Mouse (Mus musculus) hindbrain, postnatal 0 days (tissue): Measurements from ENCODE around the gene Malsu1. TPM values are rescaled to one million over a fixed set of nuclear protein-coding genes. Genes with fewer than 3 reads are reported as not detected.

ENCODE experiments used
- ATAC-seq: fragments of 200-750 bp; cut with Nextera tagmentation; 2 replicates; pipeline ENCODE4 v1.8.0; 2017; ENCODE audit warnings: mild to moderate bottlenecking, moderate TSS enrichment, moderate library complexity
- DNase-seq: peaks from one replicate; pipeline ENCODE4 v3.0.0-alpha.2; 2015; ENCODE audit warnings: low spot score
- H3K27ac ChIP-seq: fragments of 300-500 bp; sonication (generic); 2 replicates; pipeline ENCODE4 v1.5.1; 2014; ENCODE audit warnings: mild to moderate bottlenecking
- H3K27me3 ChIP-seq: fragments of 300-500 bp; sonication (generic); 2 replicates; pipeline ENCODE4 v1.6.1; 2014; ENCODE audit warnings: low read length, mixed read lengths; ENCODE audit not compliant: insufficient read depth
- H3K36me3 ChIP-seq: fragments of 300-500 bp; sonication (generic); 2 replicates; pipeline ENCODE4 v1.6.1; 2014; ENCODE audit warnings: low read length, mixed read lengths; ENCODE audit not compliant: insufficient read depth
- H3K4me1 ChIP-seq: fragments of 300-500 bp; sonication (generic); 2 replicates; pipeline ENCODE4 v1.6.1; 2014; ENCODE audit warnings: antibody characterized with exemption, low read length, mixed read lengths; ENCODE audit not compliant: insufficient read depth
- H3K4me2 ChIP-seq: fragments of 300-500 bp; sonication (generic); 2 replicates; pipeline ENCODE4 v1.6.1; 2014; ENCODE audit warnings: low read depth, mild to moderate bottlenecking, low read length, moderate library complexity, mixed read lengths
- H3K4me3 ChIP-seq: fragments of 300-500 bp; sonication (generic); 2 replicates; pipeline ENCODE4 v1.5.1; 2014; ENCODE audit warnings: low read length
- H3K9ac ChIP-seq: fragments of 300-500 bp; sonication (generic); replicated peaks from 2 replicates; pipeline ENCODE4 v1.6.1; 2014; ENCODE audit warnings: mild to moderate bottlenecking, low read length, moderate library complexity, mixed read lengths
- H3K9me3 ChIP-seq: fragments of 300-500 bp; sonication (generic); 2 replicates; pipeline ENCODE4 v1.6.1; 2016; ENCODE audit warnings: low read length, mixed read lengths
- CTCF ChIP-seq: IDR thresholded peaks from 2 replicates; pipeline ENCODE4 v1.5.1; 2016; ENCODE audit warnings: antibody characterized with exemption, control low read depth, low read depth
- WGBS: fragments of 180-500 bp; shearing (Covaris S2); extraction: QIAGEN DNeasy Blood & Tissue Kit; methylation state at CpG from one replicate; pipeline ENCODE4 v1.1.7; 2014; 5-methylcytosine and 5-hydroxymethylcytosine counted together
- polyA plus RNA-seq: library from polyadenylated mRNA; unstranded; fragments of >200 nt; fragmentation: Nextera tagmentation; extraction: Ambion mirVana; gene quantifications from 2 replicates; pipeline ENCODE4 v1.2.1, GENCODE M21; 2015
- total RNA-seq: library from RNA; depleted of rRNA; stranded (reverse); fragments of >200 nt; gene quantifications from 2 replicates; pipeline ENCODE4 v1.2.3, GENCODE M21; 2014; rRNA removed

Gene Malsu1
- total and polyA plus RNA-seq, 2 experiments from 2014 or later, result 19.9 to 97.4 TPM

DNA sequence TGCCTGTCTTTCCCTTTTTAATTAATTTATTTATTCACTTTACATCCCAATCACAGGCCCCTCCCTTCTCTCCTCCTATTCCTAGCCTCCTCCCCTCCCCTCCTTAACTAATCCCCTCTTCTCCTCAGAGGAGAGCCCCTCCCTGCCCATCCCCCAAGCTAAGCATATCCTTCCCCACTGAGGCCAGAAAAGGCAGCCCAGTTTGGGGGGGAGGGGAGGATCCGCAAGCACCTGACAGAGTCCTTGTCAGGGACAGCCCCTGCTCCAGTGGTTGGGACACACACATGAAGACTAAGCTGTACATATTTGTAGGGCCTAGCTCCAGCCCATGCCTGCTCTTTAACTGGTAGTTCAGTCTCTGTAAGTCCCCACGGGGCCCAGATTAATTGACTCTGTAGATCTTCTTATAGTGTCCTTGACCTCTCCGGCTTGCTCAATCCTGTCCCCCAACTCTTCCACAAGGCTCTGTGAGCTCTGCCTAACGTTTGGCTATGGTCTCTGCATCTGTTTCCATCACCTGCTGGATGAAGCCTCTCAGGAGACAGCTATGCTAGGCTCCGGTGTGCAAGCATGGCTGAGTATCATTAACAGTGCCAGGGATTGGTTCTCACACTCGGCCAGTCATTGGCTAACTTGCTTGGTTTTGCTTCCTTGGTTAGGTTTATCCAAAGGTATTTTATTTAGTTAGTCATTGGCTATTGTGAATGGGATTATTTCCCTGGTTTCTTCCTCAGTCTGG is 58.9 kb downstream of the Malsu1 start:
- Histone ChIP-seq H3K4me3 (no peak overlapping the region), H3K27ac (no peak overlapping the region), H3K9me3 (no peaks in the 10 kb centered on the region), H3K4me1 (no peaks in the 10 kb centered on the region), H3K4me2 (no peak overlapping the region), H3K27me3 (no peaks in the 10 kb centered on the region), H3K9ac (no peak overlapping the region), H3K36me3 (no peaks in the 10 kb centered on the region)
- DNase-seq (no peak), ATAC-seq (no peak)
- 55% methylated on average over 6 of the region's 6 CpGs for WGBS
- no peak for TF ChIP-seq CTCF

Other genes with a start within 250 kb of the Malsu1 start
- gene Tmem176a, start 232.9 kb upstream of the Malsu1 start, total RNA-seq, result 27.2 and 45.4 TPM in 2 replicates
- 35.8 and 40.1 TPM in 2 replicates for gene Tmem176a, start 232.9 kb upstream of the Malsu1 start, polyA plus RNA-seq
- gene Tmem176b, start 232.3 kb upstream of the Malsu1 start, total RNA-seq, result 81.9 and 108 TPM in 2 replicates
- 148 and 152 TPM in 2 replicates for gene Tmem176b, start 232.3 kb upstream of the Malsu1 start, polyA plus RNA-seq
- 0.42 TPM in 1 of 2 replicates, not detected in the other for gene Aoc1, start 200.9 kb upstream of the Malsu1 start, total RNA-seq
- 0.06 and 0.11 TPM in 2 replicates for gene Aoc1, start 200.9 kb upstream of the Malsu1 start, polyA plus RNA-seq
- not detected in 2 replicates for gene 1600015I10Rik, start 143.9 kb upstream of the Malsu1 start, total RNA-seq
- gene 1600015I10Rik, start 143.9 kb upstream of the Malsu1 start, polyA plus RNA-seq, result not detected in 2 replicates
- not detected in 2 replicates for gene Doxl2, start 98.8 kb upstream of the Malsu1 start, total RNA-seq
- gene Doxl2, start 98.8 kb upstream of the Malsu1 start, polyA plus RNA-seq, result not detected in 2 replicates
- not detected in 2 replicates for gene Svs1, start 86.9 kb upstream of the Malsu1 start, total RNA-seq
- not detected in 2 replicates for gene Svs1, start 86.9 kb upstream of the Malsu1 start, polyA plus RNA-seq
- gene Gpnmb, start 37.2 kb upstream of the Malsu1 start, total RNA-seq, result 0.29 and 0.89 TPM in 2 replicates
- 0.44 and 0.45 TPM in 2 replicates for gene Gpnmb, start 37.2 kb upstream of the Malsu1 start, polyA plus RNA-seq
- gene Igf2bp3, start 141.2 kb downstream of the Malsu1 start, total RNA-seq, result 8.9 and 13.3 TPM in 2 replicates
- 16.1 and 16.6 TPM in 2 replicates for gene Igf2bp3, start 141.2 kb downstream of the Malsu1 start, polyA plus RNA-seq
- 54.3 and 60.9 TPM in 2 replicates for gene Tra2a, start 190.2 kb downstream of the Malsu1 start, total RNA-seq
- gene Tra2a, start 190.2 kb downstream of the Malsu1 start, polyA plus RNA-seq, result 43.0 and 44.6 TPM in 2 replicates
- gene Ccdc126, start 245.5 kb downstream of the Malsu1 start, total RNA-seq, result 7.0 and 8.6 TPM in 2 replicates
- gene Ccdc126, start 245.5 kb downstream of the Malsu1 start, polyA plus RNA-seq, result 7.1 and 8.4 TPM in 2 replicates